Mouse (Mus musculus) thymus, adult 2 months (tissue): ENCODE measurements around the gene Aen.

Experiments
- CTCF ChIP-seq: fragments of 200-500 bp; IDR thresholded peaks from 2 replicates; pipeline ENCODE4 v1.5.1; 2012; ENCODE audit warnings: mild to moderate bottlenecking, control low read depth, low read length, moderate library complexity, borderline replicate concordance; ENCODE audit not compliant: control insufficient read depth, poor library complexity, insufficient read depth; ENCODE audit errors: extremely low read depth
- POLR2A ChIP-seq: fragments of 200-500 bp; IDR thresholded peaks from 2 replicates; pipeline ENCODE4 v1.6.1; 2012; ENCODE audit warnings: mild to moderate bottlenecking, low read length, control low read depth, moderate library complexity; ENCODE audit not compliant: control insufficient read depth, poor library complexity, insufficient read depth; ENCODE audit errors: extremely low read depth

GRCm38 (mm10) chr7:78897567-78897966 is 1.9 kb downstream of the Aen start:
- TF ChIP-seq CTCF = no peak
- TF ChIP-seq POLR2A = no peak
